Mouse (Mus musculus): ENCODE measurements around the gene Rflnb. TPM values are rescaled to one million over a fixed set of nuclear protein-coding genes. Genes with fewer than 3 reads are reported as not detected.

Gene Rflnb
- total RNA-seq, 2 experiments from 2014 or later, result 28.6 to 35.8 TPM

DNA sequence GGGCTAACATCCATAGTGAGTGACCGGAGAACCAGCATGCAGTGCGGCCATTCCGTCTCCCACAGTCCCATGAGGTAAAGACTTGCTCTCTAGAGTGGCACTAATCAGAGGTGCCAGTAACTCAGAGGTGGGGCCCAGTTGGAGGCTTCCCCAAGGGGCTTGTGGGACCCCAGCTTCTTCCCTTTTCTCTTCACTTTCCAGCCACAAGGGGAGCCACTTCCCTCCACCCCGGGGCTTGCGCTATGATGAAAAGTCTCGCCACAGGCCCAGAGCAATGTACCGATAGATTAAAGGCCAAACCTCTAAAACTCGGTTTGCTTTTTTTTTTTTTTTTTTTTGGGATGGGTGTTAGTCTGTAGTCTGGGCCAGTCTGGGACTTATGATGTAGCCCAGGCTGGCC lies 35.7 kb downstream of the Rflnb start:
- DNase-seq, result no peak

DNA sequence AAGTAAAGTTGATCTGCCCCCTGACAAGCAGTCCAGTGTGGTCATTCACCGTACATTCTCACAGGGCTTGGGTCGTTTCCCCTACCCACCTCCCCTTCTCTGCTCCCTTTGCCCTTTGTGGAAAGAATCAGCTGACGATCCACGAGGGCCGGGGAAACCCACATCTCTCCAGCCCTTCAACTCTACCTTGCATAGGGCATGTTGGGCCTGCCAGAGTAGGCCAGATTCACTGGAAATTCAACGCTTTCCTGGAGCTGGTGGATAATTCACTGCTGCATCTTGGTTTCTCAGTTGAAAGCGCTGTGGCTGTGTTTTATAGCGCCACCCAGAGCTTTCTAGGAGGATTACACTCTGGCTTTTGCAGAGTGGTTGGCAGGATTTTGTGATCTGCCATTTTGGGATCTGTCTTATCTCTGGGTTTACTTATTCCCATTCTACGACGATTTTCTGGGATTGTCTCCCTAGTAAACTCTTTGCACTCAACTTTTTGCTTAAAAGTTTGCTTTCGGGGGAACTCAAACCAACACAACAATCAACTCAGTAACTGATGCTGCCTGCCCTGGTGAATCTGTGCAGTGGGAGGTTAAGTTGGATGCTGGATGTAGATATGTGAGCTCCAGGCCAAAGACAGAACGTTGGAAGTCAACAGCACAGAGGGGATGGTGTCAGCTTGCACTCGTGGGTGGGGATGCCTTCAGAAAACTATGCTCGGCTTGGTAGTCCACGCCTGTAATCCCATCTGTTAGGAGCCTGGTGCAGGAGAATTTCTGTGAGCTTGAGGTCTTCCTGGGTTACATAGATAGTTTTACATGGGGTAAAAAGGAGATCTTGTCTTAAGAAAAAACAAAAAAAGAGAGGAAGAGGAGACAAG lies 36.4 kb downstream of the Rflnb start:
- no peak for DNase-seq

DNA sequence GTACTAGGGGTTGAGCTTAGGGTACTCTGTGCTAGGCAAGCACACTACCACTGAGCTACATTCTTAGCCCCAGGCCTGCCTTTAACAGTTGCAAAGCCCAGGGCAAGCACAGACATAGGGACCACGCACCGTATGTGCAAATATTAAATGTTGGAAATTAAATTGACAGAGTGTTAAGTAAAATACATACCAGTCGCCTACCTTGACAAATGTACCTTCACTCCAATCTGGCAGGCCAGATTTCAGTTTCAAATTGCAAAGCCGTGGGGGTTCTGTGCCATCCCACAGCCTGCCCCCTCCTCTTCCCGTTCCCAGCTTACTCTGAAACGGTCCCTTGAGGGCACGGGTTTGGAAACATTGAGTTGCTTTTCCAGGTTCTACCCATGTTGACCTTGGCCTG lies 41.6 kb downstream of the Rflnb start:
- DNase-seq, result no peak

DNA sequence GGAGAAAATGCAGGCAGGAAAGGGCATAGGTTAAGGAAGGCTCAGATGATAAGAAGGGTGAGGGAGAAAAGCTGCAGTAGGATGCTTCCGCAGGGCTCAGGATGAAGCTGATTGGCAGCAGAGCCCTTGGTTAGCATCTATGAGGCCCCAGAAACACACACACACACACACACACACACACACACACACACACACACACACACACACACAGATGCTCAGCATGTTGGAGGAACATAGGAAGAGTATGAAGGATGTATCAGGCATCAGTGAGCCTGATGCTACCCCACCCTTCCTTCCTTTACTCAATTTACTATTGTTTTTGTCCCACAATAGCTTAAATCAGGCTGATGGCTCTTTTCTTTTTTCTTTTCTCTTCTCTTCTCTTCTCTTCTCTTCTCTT lies 43.0 kb downstream of the Rflnb start:
- DNase-seq, result no peak

DNA sequence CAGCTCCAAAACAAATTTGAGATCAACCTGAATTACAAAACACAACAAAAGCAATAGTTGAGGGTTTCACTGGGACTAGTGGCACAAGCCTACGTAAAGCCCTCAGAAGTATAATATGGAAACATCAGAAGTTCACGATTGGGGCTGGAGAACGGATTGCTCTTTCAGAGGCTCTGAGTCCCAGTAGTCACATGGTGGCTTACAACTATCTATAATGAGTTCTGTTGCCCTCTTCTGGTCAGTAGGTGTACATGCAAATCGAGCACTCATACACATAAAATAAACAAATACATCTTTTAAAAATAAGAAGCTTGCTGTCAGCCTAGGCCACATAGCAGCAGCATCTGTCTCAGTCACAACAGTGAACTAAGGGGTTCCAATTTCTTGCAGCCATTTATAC lies 44.4 kb downstream of the Rflnb start:
- DNase-seq, result no peak

DNA sequence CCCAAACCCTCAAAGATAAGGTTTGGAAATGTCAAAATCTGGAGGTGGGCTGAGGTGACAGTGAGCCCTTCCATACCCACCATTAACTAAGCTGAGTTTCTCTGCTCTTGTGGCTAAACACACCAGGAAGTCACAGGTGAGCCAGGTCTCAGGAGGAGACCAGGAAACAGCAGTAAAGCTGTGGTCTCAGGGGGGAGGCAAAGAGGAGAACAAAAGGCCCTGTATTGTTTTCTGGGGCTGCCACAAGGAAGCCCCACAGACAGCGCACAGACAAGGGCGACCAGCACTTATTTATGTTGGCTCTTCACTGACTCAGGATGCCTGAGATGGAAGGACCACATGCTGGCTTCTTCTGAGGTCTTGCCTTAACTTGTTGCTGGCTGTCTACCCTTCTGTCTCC lies 47.2 kb downstream of the Rflnb start:
- no peak for DNase-seq

DNA sequence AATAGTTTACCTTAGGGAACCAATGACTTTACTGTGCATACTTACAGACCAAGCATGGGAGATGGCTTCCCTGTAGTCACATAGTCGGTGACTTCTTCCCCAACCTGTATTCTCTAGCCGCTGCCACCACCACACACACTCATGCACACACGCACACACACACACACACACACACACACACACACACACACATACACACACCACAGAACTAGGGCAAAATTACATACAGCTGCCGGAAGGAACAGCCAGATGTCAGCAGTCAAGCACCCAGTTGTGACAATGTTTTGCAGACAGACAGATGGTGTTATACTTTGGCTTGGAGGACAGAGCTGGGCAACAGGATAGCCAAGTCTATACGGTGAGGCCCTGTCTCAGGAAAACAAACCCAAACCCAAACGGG lies 49.5 kb downstream of the Rflnb start:
- DNase-seq, result no peak

DNA sequence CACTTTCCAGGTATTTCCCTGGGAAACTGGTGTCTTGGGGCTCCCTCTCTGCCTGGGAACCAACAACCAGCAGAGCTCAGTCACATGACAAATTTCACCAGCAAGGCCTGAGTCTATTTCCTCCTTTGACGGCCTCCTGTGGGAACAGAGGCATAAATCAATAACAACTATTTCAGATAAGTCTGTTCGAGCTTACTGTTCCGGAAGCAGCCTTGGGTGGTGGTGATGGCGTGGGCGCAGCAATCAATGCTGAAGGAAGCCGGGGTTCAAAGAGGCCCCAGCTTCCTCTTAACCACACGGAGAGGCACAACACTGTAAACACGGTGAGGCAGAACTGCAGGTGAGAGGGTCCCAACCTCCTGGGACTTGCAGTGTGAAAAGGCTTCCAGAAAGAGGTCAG lies 50.8 kb downstream of the Rflnb start:
- peak in 1 of 2 experiments; percentile 44 for DNase-seq

DNA sequence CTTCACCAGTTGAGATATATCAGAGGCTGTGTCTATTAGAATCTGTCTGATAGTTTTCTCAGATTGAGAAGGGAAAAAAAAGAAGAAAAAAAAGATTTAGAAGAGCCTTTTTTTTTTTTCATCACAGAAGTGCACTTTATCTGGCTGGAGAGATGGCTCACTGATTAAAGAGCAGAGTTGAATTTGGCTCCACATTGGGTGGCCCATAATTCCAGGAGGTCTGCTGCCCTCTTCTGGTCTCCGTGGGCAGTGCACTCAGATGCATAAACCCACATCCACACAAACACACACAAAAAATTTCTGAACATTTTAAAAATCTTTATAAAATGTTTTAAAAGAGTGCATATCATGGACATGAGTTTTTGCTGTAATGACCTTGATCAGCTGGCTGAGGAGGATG lies 53.6 kb downstream of the Rflnb start:
- no peak for DNase-seq

DNA sequence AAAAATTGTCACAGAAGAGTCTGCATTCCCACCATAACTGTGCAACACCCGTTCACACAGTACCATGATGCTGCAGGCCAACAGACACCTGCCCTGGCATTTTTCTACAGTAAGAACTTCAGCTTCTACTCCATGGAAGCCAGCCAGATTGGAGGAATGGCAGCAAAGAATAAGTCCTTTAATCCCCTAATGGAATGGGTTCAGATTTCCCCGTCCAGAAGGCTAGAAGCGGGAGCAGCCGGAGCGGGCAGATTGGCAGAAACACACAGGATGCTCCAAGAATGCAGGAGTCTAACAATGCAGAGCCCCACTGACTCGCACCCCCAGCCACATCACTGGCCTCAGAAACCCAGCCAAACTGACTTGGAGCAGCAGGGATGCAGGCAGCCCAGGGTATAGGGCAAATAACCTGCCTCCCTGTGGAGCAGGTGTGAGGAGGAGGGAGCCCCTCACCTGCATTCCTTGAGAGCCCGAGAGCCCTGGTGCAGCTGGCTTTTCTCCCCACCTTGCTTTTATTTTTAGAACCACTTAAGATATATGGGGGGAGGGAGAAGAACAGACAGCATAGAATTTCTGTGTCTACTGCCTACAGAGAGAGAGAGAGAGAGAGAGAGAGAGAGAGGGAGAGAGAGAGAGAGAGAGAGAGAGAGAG lies 54.5 kb downstream of the Rflnb start:
- no peak for DNase-seq

DNA sequence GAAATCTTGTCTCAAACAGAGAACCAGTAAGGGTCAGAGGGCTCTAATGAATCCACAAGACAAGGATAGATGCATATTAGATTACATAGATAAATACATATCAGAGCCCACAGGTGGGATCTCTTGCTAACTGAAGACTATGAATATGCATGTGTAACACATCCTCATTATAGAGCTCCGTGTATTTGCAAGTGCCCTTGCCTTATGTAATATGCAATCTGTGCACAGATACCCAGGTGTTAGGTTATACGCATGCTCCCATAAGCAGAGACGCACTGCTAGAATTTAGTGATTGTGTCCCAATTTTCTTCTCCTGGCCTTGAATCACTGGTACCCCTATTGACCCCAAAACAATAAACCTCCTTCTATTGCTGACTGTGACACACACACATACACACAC lies 55.4 kb downstream of the Rflnb start:
- no peak for DNase-seq

DNA sequence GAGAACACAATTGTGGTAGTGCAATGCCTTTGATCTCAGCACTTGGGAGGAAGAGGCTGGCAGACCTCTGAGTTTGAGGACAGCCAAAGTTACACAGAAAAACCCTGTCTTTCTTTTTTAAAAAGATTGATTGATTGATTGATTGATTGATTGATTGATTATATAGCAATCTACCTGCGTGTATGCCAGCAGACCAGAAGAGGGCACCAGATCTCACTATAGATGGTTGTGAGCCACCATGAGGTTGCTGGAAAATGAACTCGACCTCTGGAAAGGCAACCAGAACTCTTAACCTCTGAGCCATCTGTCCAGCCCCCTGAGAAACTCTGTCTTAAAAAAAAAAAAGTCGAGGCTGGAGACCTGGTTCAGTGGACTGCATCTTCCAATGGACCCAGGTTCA lies 57.0 kb downstream of the Rflnb start:
- DNase-seq, result no peak

Other genes with a start within 250 kb of the Rflnb start
- 1 to 10 TPM; 1.2 to 2.3 TPM for gene Doc2b, start 231.7 kb downstream of the Rflnb start, total RNA-seq (2021)
- 10 to 100 TPM in 1 of 2 experiments, 1 to 10 TPM in 1; 7.4 to 10.0 TPM for gene Rph3al, start 89.4 kb downstream of the Rflnb start, total RNA-seq (2021)
- gene 1700016K19Rik, start 27.9 kb downstream of the Rflnb start, total RNA-seq (2021), result under 1 TPM in 1 of 2 experiments, not detected in 1; 0.64 TPM
- 10 to 100 TPM; 25.5 to 26.9 TPM for gene Vps53, start 151.9 kb upstream of the Rflnb start, total RNA-seq (2021)
- gene Fam57a, start 151.9 kb upstream of the Rflnb start, total RNA-seq (2021), result 1 to 10 TPM; 3.5 to 3.8 TPM
- gene Dbil5, start 189.8 kb upstream of the Rflnb start, total RNA-seq (2021), result under 1 TPM; 0.50 to 0.90 TPM
- gene Gemin4, start 189.9 kb upstream of the Rflnb start, total RNA-seq (2021), result 1 to 10 TPM; 3.2 to 4.3 TPM
- gene Mrm3, start 215.9 kb upstream of the Rflnb start, total RNA-seq (2021), result 10 to 100 TPM; 24.6 to 27.4 TPM
- gene Glod4, start 215.9 kb upstream of the Rflnb start, total RNA-seq (2021), result 10 to 100 TPM; 40.3 to 44.6 TPM

Measured in heart, adult 18-20 months (tissue).